Mouse (Mus musculus) testis, adult 2 months (tissue): ENCODE measurements around the gene Stox2.

Experiments used
- CTCF ChIP-seq: fragments of 200-500 bp; IDR thresholded peaks from 2 replicates; pipeline ENCODE4 v1.5.1; 2012; ENCODE audit warnings: low read depth, mild to moderate bottlenecking, inconsistent platforms, low read length, moderate library complexity; ENCODE audit not compliant: control insufficient read depth, insufficient read depth, insufficient replicate concordance
- POLR2A ChIP-seq: fragments of 200-500 bp; IDR thresholded peaks from 2 replicates; pipeline ENCODE4 v1.6.1; 2012; ENCODE audit warnings: low read depth, mild to moderate bottlenecking, inconsistent platforms, low read length, moderate library complexity; ENCODE audit not compliant: control insufficient read depth

DNA sequence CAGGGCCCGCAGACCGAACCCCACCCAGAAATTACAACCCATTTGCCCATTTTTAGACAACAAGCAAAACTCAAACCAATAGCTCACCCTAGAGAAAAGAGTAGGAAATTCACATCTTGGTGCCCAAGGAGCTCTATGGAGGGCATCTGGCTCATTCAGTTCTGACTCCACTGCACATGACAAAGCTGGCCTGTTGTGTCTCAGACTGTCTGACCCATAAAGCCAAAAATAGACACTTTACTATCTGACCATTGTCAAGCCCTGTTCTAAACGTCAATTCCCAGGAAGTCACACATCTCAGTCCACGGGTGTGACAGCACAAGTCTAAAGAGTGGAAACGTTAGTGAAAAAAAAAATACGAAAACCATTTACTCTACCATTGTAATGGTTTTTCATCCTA, 79.1 kb downstream of the Stox2 start:
- TF ChIP-seq POLR2A (no peak), CTCF (no peak)
